ENCODE assay signal across 8 mouse cellular contexts in the genomic region with DNA sequence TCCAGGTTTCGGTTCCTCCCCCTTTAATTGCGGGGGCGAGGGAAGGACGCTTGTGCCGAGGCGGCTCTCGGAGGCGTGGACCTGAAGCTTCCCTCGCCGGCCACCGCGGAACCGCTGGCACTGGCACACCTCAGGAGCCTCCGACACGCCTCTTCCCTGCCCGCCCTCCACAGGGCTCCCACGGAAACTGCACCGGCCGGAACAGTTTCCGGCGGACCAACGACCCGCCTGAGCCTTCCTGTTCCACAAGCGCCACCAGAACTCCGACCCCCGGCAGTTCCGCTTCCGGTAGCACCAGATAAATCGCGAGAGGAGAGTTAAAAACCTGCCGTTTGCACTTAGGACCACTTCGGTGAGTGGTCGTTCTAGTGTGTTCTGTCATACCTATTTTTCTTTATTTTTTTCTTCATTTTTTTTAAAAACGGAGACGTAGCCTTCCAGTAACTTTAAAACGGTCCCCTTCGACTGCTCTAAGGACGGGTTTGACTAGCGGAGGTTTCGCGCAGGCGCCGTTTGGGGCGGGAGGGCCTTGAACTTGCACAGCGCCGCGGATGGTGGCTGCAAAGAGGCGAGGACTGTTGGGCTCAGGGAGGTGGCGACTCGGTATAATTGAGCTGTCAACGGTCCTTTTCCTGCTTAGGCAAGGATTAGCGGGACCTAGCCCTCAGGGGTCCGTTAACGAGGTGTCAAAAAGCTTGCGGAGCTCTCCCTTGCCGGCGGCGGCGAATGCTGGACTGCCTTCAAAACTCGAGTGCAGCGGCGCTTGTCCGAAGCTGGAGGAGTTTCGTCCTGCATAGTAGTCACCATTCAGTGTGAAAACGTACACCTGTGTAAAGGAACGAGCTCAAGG. TPM values are rescaled to one million over a fixed set of nuclear protein-coding genes. Genes with fewer than 3 reads are reported as not detected.
A peak's percentile ranks its signal among the peaks of the same experiment; 100 is the strongest.
DNase-seq lines count a peak whose midpoint lies in the region; ATAC-seq and TF ChIP-seq lines count a peak whose summit lies in the region.

A gene (plus strand): TSS at position 269 of the 850 bp plus-strand sequence.
A gene (minus strand): TSS at position 508 of the 850 bp plus-strand sequence.

- no peak for TF ChIP-seq RAD21 in MEL (IDR thresholded peaks at IDR 0.05; ENCODE audit: low read depth, low read length)

- no peaks in the 10 kb centered on the region for H3K9me3 ChIP-seq in MEL (replicated peaks; ENCODE audit: insufficient read depth, low read length)
- H3K9me3 ChIP-seq in forebrain, postnatal 0 days (ENCODE audit: low read length) = no peaks in the 10 kb centered on the region
- H3K9me3 ChIP-seq in lung, embryonic 15.5 days = no peaks in the 10 kb centered on the region

- peak within 1 kb of the TSS; percentile 68 for H3K4me2 ChIP-seq in forebrain, postnatal 0 days (ENCODE audit: low read depth)
- peak within 1 kb of the TSS; percentile 71 for H3K4me2 ChIP-seq in lung, embryonic 15.5 days

- peak; percentile 83 to 88 for TF ChIP-seq POLR2A in MEL (IDR thresholded peaks at IDR 0.05; ENCODE audit: control insufficient read depth in 1 of 2, insufficient read depth in 1 of 2, low read depth in 1 of 2, low read length in 2 of 2, poor library complexity in 1 of 2)
- TF ChIP-seq POLR2A in cerebellum, adult 2 months (IDR thresholded peaks at IDR 0.05; ENCODE audit: borderline replicate concordance, insufficient read depth, low read length) = peak; percentile 54; the same call in 1 of the 2 replicates

- peaks cover 44% of the 10 kb centered on the region for H3K79me2 ChIP-seq in MEL (ENCODE audit: control insufficient read depth, insufficient read depth, low read length, poor library complexity)

- no peaks in the 10 kb centered on the region for H3K27me3 ChIP-seq in MEL (ENCODE audit: control insufficient read depth in 1 of 2, insufficient read depth in 2 of 2, low read length in 2 of 2)
- H3K27me3 ChIP-seq in cerebellum, adult 2 months (ENCODE audit: control insufficient read depth, insufficient read depth, low read length) = no peaks in the 10 kb centered on the region
- H3K27me3 ChIP-seq in forebrain, postnatal 0 days (ENCODE audit: insufficient read depth, low read length) = no peaks in the 10 kb centered on the region
- no peaks in the 10 kb centered on the region for H3K27me3 ChIP-seq in lung, embryonic 15.5 days

- no peak; a peak in 1 of 4 replicates for TF ChIP-seq EP300 in MEL (IDR thresholded peaks at IDR 0.05; ENCODE audit: low read depth in 1 of 2, low read length in 2 of 2)

- peak within 1 kb of the TSS; percentile 84 for H3K9ac ChIP-seq in MEL (ENCODE audit: control insufficient read depth, low read depth, low read length, poor library complexity, severe bottlenecking)
- peak within 1 kb of the TSS; percentile 91 for H3K9ac ChIP-seq in forebrain, postnatal 0 days
- peak within 1 kb of the TSS; percentile 82 for H3K9ac ChIP-seq in lung, embryonic 15.5 days

- TF ChIP-seq CTCF in MEL (IDR thresholded peaks at IDR 0.05 in 2 of 3, conservative IDR thresholded peaks at IDR 0.05 in 1 of 3; ENCODE audit: control insufficient read depth in 1 of 3, insufficient read depth in 1 of 3, low read depth in 2 of 3, low read length in 3 of 3, poor library complexity in 1 of 3, severe bottlenecking in 1 of 3) = peak in 2 of 3 experiments; percentile 45 to 63; a peak in 4 of 6 replicates
- no peak for TF ChIP-seq CTCF in cerebellum, adult 2 months (IDR thresholded peaks at IDR 0.05; ENCODE audit: borderline replicate concordance, insufficient read depth, low read depth, low read length)
- peak; percentile 69 for TF ChIP-seq CTCF in forebrain, postnatal 0 days (IDR thresholded peaks at IDR 0.05; ENCODE audit: low read depth)

- under 1% methylated on average over 66 of the region's 66 CpGs for WGBS in cerebellum, adult 2 months
- 3% methylated on average over 66 of the region's 66 CpGs for WGBS in forebrain, postnatal 0 days
- WGBS in lung, embryonic 15.5 days = under 1% methylated on average over 66 of the region's 66 CpGs

- H3K27ac ChIP-seq in MEL (ENCODE audit: control insufficient read depth, low read depth, low read length) = peak within 1 kb of the TSS; percentile 96
- peak within 1 kb of the TSS; percentile 53 for H3K27ac ChIP-seq in cerebellum, adult 2 months (ENCODE audit: insufficient read depth, low read length)
- H3K27ac ChIP-seq in forebrain, postnatal 0 days (ENCODE audit: low read depth, low read length) = peak within 1 kb of the TSS; percentile 87
- peak within 1 kb of the TSS; percentile 87 for H3K27ac ChIP-seq in lung, embryonic 15.5 days

- peak; percentile 100 for DNase-seq in MEL (ENCODE audit: low read depth, low spot score)
- DNase-seq in cerebellum, adult 2 months = peak; percentile 95 to 96
- DNase-seq in forebrain, postnatal 0 days = peak; percentile 98
- DNase-seq in heart, postnatal 4 days = peak; percentile 96
- DNase-seq in layer of hippocampus, adult 8-10 months (ENCODE audit: low spot score in 2 of 2) = peak; percentile 92 to 93
- peak; percentile 90 for DNase-seq in ovary, adult 18-20 months (ENCODE audit: low spot score)
- DNase-seq in thymus, postnatal 0 days (ENCODE audit: low spot score) = peak; percentile 96

- peaks cover 19 to 43% of the 10 kb centered on the region in 2 experiments for H3K4me1 ChIP-seq in MEL (ENCODE audit: control insufficient read depth in 1 of 2, insufficient read depth in 2 of 2, low read length in 2 of 2)
- peaks cover 2% of the 10 kb centered on the region; the same call in 1 of the 2 replicates for H3K4me1 ChIP-seq in cerebellum, adult 2 months (ENCODE audit: control insufficient read depth, insufficient read depth, low read length)
- peaks cover 14% of the 10 kb centered on the region for H3K4me1 ChIP-seq in forebrain, postnatal 0 days (ENCODE audit: insufficient read depth)
- peaks cover 15% of the 10 kb centered on the region for H3K4me1 ChIP-seq in lung, embryonic 15.5 days

- peaks cover 0 to 47% of the 10 kb centered on the region in 2 experiments; a peak in 3 of 4 replicates for H3K36me3 ChIP-seq in MEL (ENCODE audit: control insufficient read depth in 1 of 2, insufficient read depth in 2 of 2, low read length in 2 of 2)
- no peaks in the 10 kb centered on the region for H3K36me3 ChIP-seq in forebrain, postnatal 0 days (ENCODE audit: insufficient read depth)
- H3K36me3 ChIP-seq in lung, embryonic 15.5 days = no peaks in the 10 kb centered on the region

- H3K4me3 ChIP-seq in MEL (ENCODE audit: control insufficient read depth in 1 of 2, insufficient read depth in 1 of 2, low read depth in 2 of 2, low read length in 2 of 2) = peak within 1 kb of the TSS; percentile 77 to 97
- H3K4me3 ChIP-seq in cerebellum, adult 2 months (replicated peaks; ENCODE audit: insufficient read depth, low read depth, low read length) = peak within 1 kb of the TSS; percentile 95
- peak within 1 kb of the TSS; percentile 96 for H3K4me3 ChIP-seq in forebrain, postnatal 0 days (ENCODE audit: low read depth, low read length)
- H3K4me3 ChIP-seq in lung, embryonic 15.5 days = peak within 1 kb of the TSS; percentile 80

- peak; percentile 99 for ATAC-seq in forebrain, postnatal 0 days
- peak; percentile 99 for ATAC-seq in lung, embryonic 15.5 days (ENCODE audit: borderline replicate concordance, extremely low read depth, low FRiP score, low TSS enrichment)

TF ChIP-seq in MEL, 35 proteins besides CTCF, POLR2A, EP300 and RAD21 (continues in another document):
- TF ChIP-seq JUND (IDR thresholded peaks at IDR 0.05; ENCODE audit: low read depth, low read length) (no peak), ETS1 (IDR thresholded peaks at IDR 0.05; ENCODE audit: low read depth, low read length) (peak; percentile 68), USF1 (IDR thresholded peaks at IDR 0.05; ENCODE audit: low read depth, low read length) (no peak; the same call in 1 of the 2 replicates), HCFC1 (IDR thresholded peaks at IDR 0.05; ENCODE audit: low read depth, low read length) (peak; percentile 97), MXI1 (IDR thresholded peaks at IDR 0.05; ENCODE audit: low read depth, low read length) (peak; percentile 89), ZC3H11A (IDR thresholded peaks at IDR 0.05; ENCODE audit: low read depth, low read length) (no peak), BHLHE40 (IDR thresholded peaks at IDR 0.05; ENCODE audit: borderline replicate concordance, low read depth, low read length) (no peak), ZMIZ1 (IDR thresholded peaks at IDR 0.05; ENCODE audit: low read depth, low read length) (peak; percentile 60), ZKSCAN1 (IDR thresholded peaks at IDR 0.05; ENCODE audit: low read depth, low read length) (no peak), GATA1 (IDR thresholded peaks at IDR 0.05; ENCODE audit: low read depth, low read length) (peak; percentile 39; the same call in 1 of the 2 replicates), MYC (IDR thresholded peaks at IDR 0.05; ENCODE audit: low read depth, low read length) (no peak; the same call in none of the 2 replicates), NELFE (IDR thresholded peaks at IDR 0.05; ENCODE audit: low read depth, low read length) (peak; percentile 90)

RNA-seq across cellular contexts. Expression of the first gene that starts in this region (rescaled TPM):
- total RNA-seq in MEL (2012; rRNA removed) = 12.3 and 13.6 TPM in 2 replicates
- 10 to 100 TPM in 1 of 2 experiments, not detected in 1; 20.6 TPM for polyA plus RNA-seq in MEL (2012; ENCODE audit: insufficient read depth in 1 of 2, insufficient read length in 2 of 2, low read depth in 1 of 2, low replicate concordance in 2 of 2, missing spikeins in 1 of 2)
- 10.4 and 12.0 TPM in 2 replicates for polyA plus RNA-seq in cerebellum, adult 2 months (2012; rRNA removed)
- 6.2 and 8.1 TPM in 2 replicates for total RNA-seq in forebrain, postnatal 0 days (2014; rRNA removed)
- 10.7 and 13.6 TPM in 2 replicates for polyA plus RNA-seq in forebrain, postnatal 0 days (2015; fragmentation: Nextera tagmentation; extraction: Ambion mirVana)
- total RNA-seq in heart, postnatal 4 days (2021) = 1 to 10 TPM; 8.1 to 8.8 TPM
- total RNA-seq in layer of hippocampus, adult 8-10 months (2022) = 10 to 100 TPM in 2 of 4 experiments, 1 to 10 TPM in 2; 9.4 to 12.5 (median 10.7) TPM
- 16.0 and 20.9 TPM in 2 replicates for polyA plus RNA-seq in lung, embryonic 15.5 days (2015; fragmentation: Nextera tagmentation; extraction: Ambion mirVana)
- 23.8 and 29.8 TPM in 2 replicates for polyA plus RNA-seq in thymus, postnatal 0 days (2015; fragmentation: Nextera tagmentation; extraction: Ambion mirVana)

RNA-seq across cellular contexts. Expression of the second gene that starts in this region (rescaled TPM):
- 57.4 and 60.7 TPM in 2 replicates for total RNA-seq in MEL (2012; rRNA removed)
- 100 to 1,000 TPM in 1 of 2 experiments, 10 to 100 TPM in 1; 47.2 to 651 TPM for polyA plus RNA-seq in MEL (2012; ENCODE audit: insufficient read depth in 1 of 2, insufficient read length in 2 of 2, low read depth in 1 of 2, low replicate concordance in 2 of 2, missing spikeins in 1 of 2)
- 18.1 and 19.7 TPM in 2 replicates for polyA plus RNA-seq in cerebellum, adult 2 months (2012; rRNA removed)
- 49.4 and 62.0 TPM in 2 replicates for total RNA-seq in forebrain, postnatal 0 days (2014; rRNA removed)
- 12.9 and 25.0 TPM in 2 replicates for polyA plus RNA-seq in forebrain, postnatal 0 days (2015; fragmentation: Nextera tagmentation; extraction: Ambion mirVana)
- 10 to 100 TPM; 63.5 to 66.0 TPM for total RNA-seq in heart, postnatal 4 days (2021)
- total RNA-seq in layer of hippocampus, adult 8-10 months (2022) = 10 to 100 TPM; 20.1 to 23.9 (median 21.2) TPM
- 24.8 and 26.2 TPM in 2 replicates for polyA plus RNA-seq in lung, embryonic 15.5 days (2015; fragmentation: Nextera tagmentation; extraction: Ambion mirVana)
- 17.3 and 17.9 TPM in 2 replicates for polyA plus RNA-seq in thymus, postnatal 0 days (2015; fragmentation: Nextera tagmentation; extraction: Ambion mirVana)

Comparison
In these comparisons a context has a peak if more than half of its experiments do, and no peak if none do; other contexts are left out.
1. Peak in every context shown above with its lines: DNase-seq, ATAC-seq, H3K4me3 ChIP-seq and H3K27ac ChIP-seq.